Mouse (Mus musculus): Measurements from ENCODE around the gene Rab9. TPM values are rescaled to one million over a fixed set of nuclear protein-coding genes. Genes with fewer than 3 reads are reported as not detected.
A peak's percentile ranks its signal among the peaks of the same experiment; 100 is the strongest.

The Rab9 gene
- total RNA-seq, 2 experiments from 2014 or later, result 49.8 to 58.6 TPM

DNA sequence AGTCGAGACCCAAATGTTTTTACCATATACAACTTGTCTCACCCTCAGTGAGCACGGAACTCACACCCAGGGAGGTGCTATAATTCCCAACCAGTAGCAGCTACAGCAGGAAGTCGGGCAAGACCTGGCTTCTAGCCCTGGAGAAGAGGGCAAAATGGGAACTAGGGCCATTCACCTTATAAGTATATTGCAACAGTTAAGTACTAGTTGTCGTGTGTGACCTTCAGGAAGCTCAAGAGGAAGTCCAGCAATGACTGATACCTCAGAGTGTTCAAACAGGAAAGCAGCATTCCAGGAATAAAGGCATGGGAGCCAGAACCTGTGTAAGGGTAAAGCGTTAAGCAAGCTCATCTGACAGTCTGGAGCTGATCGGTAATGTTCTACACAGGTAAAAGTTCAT, 26.1 kb downstream of the Rab9 start:
- DNase-seq, result no peak

DNA sequence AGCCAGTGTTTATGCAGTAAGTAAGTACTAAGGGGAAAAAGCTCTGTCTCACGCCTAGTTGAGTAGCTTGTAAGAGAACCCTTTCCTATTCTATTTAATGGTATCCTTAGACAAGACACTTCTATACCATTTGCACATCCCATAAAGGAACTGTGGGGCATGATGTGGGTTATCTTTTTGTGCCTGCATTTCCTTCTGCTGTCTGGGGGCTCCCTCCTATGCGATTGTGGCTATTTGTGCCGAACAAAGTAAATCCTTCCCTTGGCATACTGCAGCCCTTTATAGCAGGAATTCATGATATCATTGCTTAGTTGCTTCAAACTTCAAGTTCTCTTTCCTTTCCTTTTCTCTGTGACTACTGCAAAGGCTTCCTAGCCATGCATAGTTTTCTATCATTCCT, 35.1 kb downstream of the Rab9 start:
- no peak for DNase-seq

- DNase-seq, result peak; percentile 91
Observed at GRCm38 (mm10) chrX:166440616-166441063, 39.0 kb downstream of the Rab9 start, which contains the start of gene Ofd1. Ofd1 (minus strand) TSS chrX:166440704.

DNA sequence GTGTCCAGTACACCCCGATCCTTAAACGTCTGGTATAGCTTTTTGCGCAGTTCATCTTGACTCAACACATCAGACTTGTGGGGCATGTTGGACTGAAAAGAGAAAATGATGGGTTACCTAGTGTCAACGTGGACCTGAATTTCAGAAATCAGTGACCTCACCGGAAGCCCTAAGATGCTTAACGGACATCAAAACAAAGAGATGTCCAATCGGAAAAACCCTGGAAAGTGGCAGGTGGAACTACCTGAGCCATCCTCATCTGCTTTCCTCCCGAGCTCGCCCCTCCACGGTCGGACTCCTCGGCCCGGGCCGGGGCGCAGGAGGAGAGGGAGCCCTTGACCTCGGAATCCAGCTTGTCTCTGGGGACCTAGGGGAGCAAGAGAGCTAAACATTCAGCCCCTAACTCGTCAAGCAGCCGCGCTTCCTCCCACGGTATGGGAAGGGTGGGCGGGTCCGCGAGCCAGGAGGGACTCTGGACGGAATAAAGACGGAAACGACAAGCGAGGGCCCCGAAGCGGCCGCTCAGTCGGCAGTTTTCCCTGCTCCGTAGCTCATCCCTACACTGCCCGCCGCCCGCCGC, 39.5 kb downstream of the Rab9 start, which contains the start of gene Trappc2:
TSS of gene Trappc2 (plus strand) at position 539 of the 580 bp plus-strand sequence.
- DNase-seq, result no peak

DNA sequence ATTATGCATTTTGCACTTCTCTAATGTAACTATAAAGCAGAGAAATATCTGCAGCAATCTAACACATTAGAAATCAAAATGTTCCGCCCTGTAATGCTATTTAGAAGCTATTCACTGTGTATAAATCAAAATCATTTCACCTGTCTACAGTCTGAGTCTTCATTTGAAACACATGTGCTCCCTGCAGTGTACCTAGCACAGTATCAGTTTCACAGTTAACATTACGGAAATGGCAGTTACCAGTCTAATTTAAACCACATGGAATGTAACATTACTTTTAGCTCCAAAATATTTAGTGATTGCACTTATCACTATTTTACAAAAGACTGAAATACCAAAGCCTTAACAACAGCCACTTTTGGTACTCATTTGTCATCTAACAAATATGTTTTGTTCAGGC, 44.9 kb downstream of the Rab9 start:
- DNase-seq, result no peak

DNA sequence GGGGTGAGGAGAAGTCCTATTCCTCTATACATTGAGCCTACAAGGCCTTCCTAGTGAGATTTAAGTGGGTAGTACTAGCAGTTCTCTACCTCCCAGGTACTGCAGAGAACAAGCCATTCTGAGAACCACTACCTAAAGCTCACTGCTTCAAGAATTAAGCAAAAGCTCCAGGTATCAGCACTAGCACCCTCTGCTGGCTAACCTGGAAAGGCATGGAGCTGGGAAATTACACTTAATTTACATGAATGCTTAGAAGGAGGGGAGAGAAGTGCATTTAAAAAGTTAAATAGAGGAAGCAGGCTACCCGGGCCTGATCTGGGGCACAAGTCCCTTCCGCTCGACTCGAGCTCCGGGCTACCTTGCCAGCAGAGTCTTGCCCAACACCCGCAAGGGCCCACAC, 63.5 kb downstream of the Rab9 start:
- peak; percentile 25 for DNase-seq

- DNase-seq, result no peak
Observed at GRCm38 (mm10) chrX:166407865-166408264, 71.8 kb downstream of the Rab9 start.

Other genes starting within 250 kb of the Rab9 start
- 10 to 100 TPM; 14.6 to 16.1 TPM for gene Gpm6b, start 241.0 kb downstream of the Rab9 start, total RNA-seq (2021)
- 10 to 100 TPM; 17.1 to 19.0 TPM for gene Trappc2, start 39.3 kb downstream of the Rab9 start, total RNA-seq (2021)
- gene Ofd1, start 39.2 kb downstream of the Rab9 start, total RNA-seq (2021), result 1 to 10 TPM; 6.8 to 8.9 TPM
- 1 to 10 TPM; 4.8 to 6.5 TPM for gene Tceanc, start 38.7 kb upstream of the Rab9 start, total RNA-seq (2021)
- gene Egfl6, start 105.9 kb upstream of the Rab9 start, total RNA-seq (2021), result 10 to 100 TPM; 14.9 to 17.0 TPM